In genomic region chr14:48451966-48452407, GRCm38 (mm10) we compare ENCODE assay signal across 22 mouse cellular contexts. TPM values are rescaled to one million over a fixed set of nuclear protein-coding genes. Genes with fewer than 3 reads are reported as not detected.
DNase-seq lines count a peak whose midpoint lies in the region; ATAC-seq lines count a peak whose summit lies in the region.
"Had no signal": no experiment of that assay in that cellular context is flagged by ENCODE, and none has a peak within 500 bp of the region (broad histone marks: within the 10 kb centered on the region; RNA-seq: fewer than 3 reads in every experiment).

No protein-coding gene starts in this region.

- H3K36me3 ChIP-seq in forebrain, embryonic 12.5 days (replicated peaks): peaks cover 6% of the 10 kb centered on the region; the same call in 1 of the 2 replicates
- peaks cover 13% of the 10 kb centered on the region for H3K36me3 ChIP-seq in forebrain, embryonic 13.5 days (ENCODE audit: poor library complexity, severe bottlenecking)
- no peaks in the 10 kb centered on the region for H3K36me3 ChIP-seq in midbrain, embryonic 11.5 days (ENCODE audit: control insufficient read depth, insufficient read depth, low read length)
- peaks cover 9% of the 10 kb centered on the region for H3K36me3 ChIP-seq in midbrain, embryonic 10.5 days

- H3K4me3 ChIP-seq in forebrain, embryonic 12.5 days (replicated peaks): no peak overlapping the region
- no peak overlapping the region for H3K4me3 ChIP-seq in forebrain, embryonic 13.5 days
- no peak overlapping the region for H3K4me3 ChIP-seq in midbrain, embryonic 11.5 days (ENCODE audit: low read depth, low read length)
- no peak overlapping the region; the same call in 1 of the 2 replicates for H3K4me3 ChIP-seq in midbrain, embryonic 10.5 days
- H3K4me3 ChIP-seq: forebrain, embryonic 10.5 days; limb, embryonic 13.5 days; liver, embryonic 13.5 days had no signal

- peak; percentile 79 for DNase-seq in midbrain, embryonic 11.5 days (ENCODE audit: low spot score, missing footprints)
- no peak for DNase-seq in midbrain, embryonic 10.5 days (ENCODE audit: low spot score)
- DNase-seq in Muller cell, postnatal 12 days (ENCODE audit: inconsistent ontology term): peak; percentile 4
- DNase-seq in retina, embryonic 14.5 days (ENCODE audit: low spot score): peak; percentile 47
- no peak for DNase-seq in urinary bladder, postnatal 36 days (ENCODE audit: low spot score in 2 of 2)
- no peak for DNase-seq in ovary, postnatal 14 days (ENCODE audit: low spot score)
- DNase-seq: adrenal gland, postnatal 14 days; cerebellum, adult 9-11 months; heart, adult 11 months; heart, postnatal 14 days; liver, embryonic 13.5 days; lung, embryonic 14.5 days; lung, postnatal 36 days; right cerebral cortex, postnatal 4 days; thymus, postnatal 4 days had no signal

- no peaks in the 10 kb centered on the region for H3K9me3 ChIP-seq in forebrain, embryonic 12.5 days
- no peaks in the 10 kb centered on the region for H3K9me3 ChIP-seq in forebrain, embryonic 13.5 days (replicated peaks)
- H3K9me3 ChIP-seq in midbrain, embryonic 11.5 days (ENCODE audit: control insufficient read depth, low read length): no peaks in the 10 kb centered on the region
- no peaks in the 10 kb centered on the region for H3K9me3 ChIP-seq in midbrain, embryonic 10.5 days (replicated peaks)
- H3K9me3 ChIP-seq: forebrain, embryonic 10.5 days; limb, embryonic 13.5 days; liver, embryonic 13.5 days had no signal

- H3K27ac ChIP-seq in forebrain, embryonic 12.5 days: no peak overlapping the region
- no peak overlapping the region for H3K27ac ChIP-seq in forebrain, embryonic 13.5 days
- H3K27ac ChIP-seq in midbrain, embryonic 11.5 days (ENCODE audit: low read depth, low read length): no peak overlapping the region; the same call in 1 of the 2 replicates
- no peak overlapping the region for H3K27ac ChIP-seq in midbrain, embryonic 10.5 days (replicated peaks)
- H3K27ac ChIP-seq: forebrain, embryonic 10.5 days; limb, embryonic 13.5 days; liver, embryonic 13.5 days had no signal

- H3K27me3 ChIP-seq in forebrain, embryonic 12.5 days: no peaks in the 10 kb centered on the region
- no peaks in the 10 kb centered on the region for H3K27me3 ChIP-seq in forebrain, embryonic 13.5 days
- H3K27me3 ChIP-seq in midbrain, embryonic 11.5 days (ENCODE audit: control insufficient read depth, insufficient read depth, low read length): no peaks in the 10 kb centered on the region
- H3K27me3 ChIP-seq in midbrain, embryonic 10.5 days (ENCODE audit: low read depth, poor library complexity, severe bottlenecking): no peaks in the 10 kb centered on the region
- H3K27me3 ChIP-seq: limb, embryonic 13.5 days; liver, embryonic 13.5 days; Patski had no signal

- 72% methylated on average over 18 of the region's 18 CpGs for WGBS in forebrain, embryonic 12.5 days
- 80% methylated on average over 18 of the region's 18 CpGs for WGBS in forebrain, embryonic 13.5 days
- 69% methylated on average over 18 of the region's 18 CpGs for WGBS in midbrain, embryonic 11.5 days
- 70% methylated on average over 18 of the region's 18 CpGs for WGBS in midbrain, embryonic 10.5 days

- ATAC-seq in forebrain, embryonic 12.5 days (ENCODE audit: low FRiP score): 0 out of 2 replicates have a peak, but pooled peaks have one; percentile 39
- no peak for ATAC-seq in forebrain, embryonic 13.5 days
- ATAC-seq in midbrain, embryonic 11.5 days (ENCODE audit: low FRiP score): no peak
- ATAC-seq: hindbrain, embryonic 16.5 days; intestine, embryonic 16.5 days; Patski had no signal

- peaks cover 27% of the 10 kb centered on the region for H3K4me1 ChIP-seq in forebrain, embryonic 12.5 days
- peaks cover 21% of the 10 kb centered on the region for H3K4me1 ChIP-seq in forebrain, embryonic 13.5 days
- peaks cover 22% of the 10 kb centered on the region for H3K4me1 ChIP-seq in midbrain, embryonic 11.5 days (ENCODE audit: control insufficient read depth, insufficient read depth, low read length)
- H3K4me1 ChIP-seq in midbrain, embryonic 10.5 days: peaks cover 50% of the 10 kb centered on the region

- H3K9ac ChIP-seq in forebrain, embryonic 12.5 days: no peak overlapping the region
- H3K9ac ChIP-seq in forebrain, embryonic 13.5 days: no peak overlapping the region
- no peak overlapping the region for H3K9ac ChIP-seq in midbrain, embryonic 11.5 days (ENCODE audit: low read length)
- H3K9ac ChIP-seq: limb, embryonic 13.5 days; liver, embryonic 13.5 days; lung, embryonic 14.5 days had no signal

- H3K4me2 ChIP-seq in forebrain, embryonic 12.5 days: no peak overlapping the region
- no peak overlapping the region for H3K4me2 ChIP-seq in forebrain, embryonic 13.5 days
- no peak overlapping the region for H3K4me2 ChIP-seq in midbrain, embryonic 11.5 days
- H3K4me2 ChIP-seq: limb, embryonic 13.5 days; liver, embryonic 13.5 days; lung, embryonic 14.5 days had no signal

RNA-seq across cellular contexts. Expression of gene Tmem260, which starts 6.1 kb away (rescaled TPM):
- polyA plus RNA-seq in forebrain, embryonic 12.5 days (2016; fragmentation: Nextera tagmentation; extraction: Ambion mirVana): 24.7 and 26.2 TPM in 2 replicates
- polyA plus RNA-seq in forebrain, embryonic 13.5 days (2015; fragmentation: Nextera tagmentation; extraction: Ambion mirVana): 16.5 and 18.4 TPM in 2 replicates
- 25.2 and 27.9 TPM in 2 replicates for polyA plus RNA-seq in midbrain, embryonic 11.5 days (2014; fragmentation: Nextera tagmentation; extraction: Ambion mirVana)
- 19.3 and 21.0 TPM in 2 replicates for polyA plus RNA-seq in midbrain, embryonic 10.5 days (2016; fragmentation: Nextera tagmentation; extraction: Ambion mirVana)

Comparison
In these comparisons a context has a peak if more than half of its experiments do, and no peak if none do; other contexts are left out.
1. DNase-seq: peak in midbrain, embryonic 11.5 days (single experiment), Muller cell, postnatal 12 days (single experiment) and retina, embryonic 14.5 days (single experiment); none in midbrain, embryonic 10.5 days (single experiment), urinary bladder, postnatal 36 days (0 of 2) and ovary, postnatal 14 days (single experiment).